ENCODE assay signal across 26 mouse cellular contexts in genomic region chr12:102799528-102799927, GRCm38 (mm10). TPM values are rescaled to one million over a fixed set of nuclear protein-coding genes. Genes with fewer than 3 reads are reported as not detected.
"Had no signal": no experiment of that assay in that cellular context is flagged by ENCODE, and none has a peak within 500 bp of the region (broad histone marks: within the 10 kb centered on the region; RNA-seq: fewer than 3 reads in every experiment).

No protein-coding gene starts in this region.

- H3K9ac ChIP-seq: intestine, embryonic 15.5 days; liver, embryonic 12.5 days; lung, embryonic 15.5 days; neural tube, embryonic 15.5 days had no signal

- H3K9me3 ChIP-seq: intestine, embryonic 15.5 days; limb, embryonic 10.5 days; liver, embryonic 12.5 days; lung, embryonic 15.5 days; midbrain, embryonic 10.5 days; neural tube, embryonic 15.5 days had no signal

- H3K36me3 ChIP-seq: intestine, embryonic 15.5 days had no signal

- H3K27me3 ChIP-seq: intestine, embryonic 15.5 days; liver, embryonic 12.5 days; lung, embryonic 15.5 days; neural tube, embryonic 15.5 days had no signal

- H3K4me1 ChIP-seq: intestine, embryonic 15.5 days; limb, embryonic 10.5 days; liver, embryonic 12.5 days; lung, embryonic 15.5 days; midbrain, embryonic 10.5 days; neural tube, embryonic 15.5 days had no signal

- H3K27ac ChIP-seq: intestine, embryonic 15.5 days; layer of hippocampus, adult 2 months; left cerebral cortex, adult 2 months; limb, embryonic 10.5 days; liver, embryonic 12.5 days; lung, embryonic 15.5 days; macrophage; midbrain, embryonic 10.5 days; neural tube, embryonic 15.5 days; stomach, postnatal 0 days had no signal

- H3K4me3 ChIP-seq: intestine, embryonic 15.5 days; layer of hippocampus, adult 2 months; left cerebral cortex, adult 2 months; limb, embryonic 10.5 days; liver, embryonic 12.5 days; lung, embryonic 15.5 days; midbrain, embryonic 10.5 days; myocyte; neural tube, embryonic 15.5 days had no signal

- ATAC-seq: intestine, embryonic 15.5 days; liver, embryonic 12.5 days had no signal

- DNase-seq: kidney, adult 18-20 months; kidney, postnatal 10 days; kidney, postnatal 4 days; lung, postnatal 14 days; midbrain, embryonic 14.5 days; right cerebral cortex, adult 18-20 months; right cerebral cortex, postnatal 25 days had no signal

RNA-seq across cellular contexts. Expression of gene Gm28051, which starts 42.0 kb away (rescaled TPM):
- total RNA-seq: layer of hippocampus, adult 2 months; layer of hippocampus, postnatal 14 days; left cerebral cortex, adult 2 months; left cerebral cortex, postnatal 14 days had no signal
- polyA plus RNA-seq: intestine, embryonic 15.5 days; kidney, embryonic 14.5 days; limb, embryonic 10.5 days; limb, embryonic 14.5 days; liver, embryonic 16.5 days; lung, embryonic 15.5 days; macrophage; midbrain, embryonic 10.5 days; midbrain, embryonic 14.5 days; neural tube, embryonic 11.5 days; neural tube, embryonic 15.5 days; small intestine, adult 2 months; stomach, postnatal 0 days; urinary bladder, adult 2 months had no signal
